Mouse (Mus musculus): ENCODE data around the gene Krtap3-1.

GRCm38 (mm10) chr11:99581051-99581450 lies 14.6 kb upstream of the Krtap3-1 start:
- no peak for TF ChIP-seq CTCF (IDR thresholded peaks at IDR 0.05; ENCODE audit: low read depth)
- no peak for TF ChIP-seq EP300 (IDR thresholded peaks at IDR 0.05; ENCODE audit: low read depth)

Data from heart, postnatal 0 days (tissue).